Comparison of ENCODE assay signal across 19 mouse cellular contexts in the genomic region with DNA sequence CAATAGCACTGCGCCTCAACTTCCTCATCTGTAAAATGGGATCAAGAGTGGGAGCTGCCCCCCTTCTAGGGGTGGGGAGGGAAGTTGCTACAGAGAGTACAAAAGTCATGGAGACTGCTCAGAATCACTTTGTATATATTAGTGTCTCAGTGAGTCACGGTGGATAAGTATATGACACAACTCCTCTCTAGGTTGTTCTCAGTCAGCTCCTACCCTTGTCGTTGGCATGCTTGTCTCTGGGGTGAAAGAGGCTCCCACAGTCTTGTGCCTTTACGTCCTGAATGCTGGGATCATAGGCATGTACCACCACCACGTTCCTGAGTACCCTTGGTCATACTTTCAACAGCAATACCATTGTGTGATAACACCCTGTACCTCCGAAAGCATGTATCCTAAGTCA. TPM values are rescaled to one million over a fixed set of nuclear protein-coding genes. Genes with fewer than 3 reads are reported as not detected.
DNase-seq lines count a peak whose midpoint lies in the region; ATAC-seq lines count a peak whose summit lies in the region.
"Had no signal": no experiment of that assay in that cellular context is flagged by ENCODE, and none has a peak within 500 bp of the region (broad histone marks: within the 10 kb centered on the region; RNA-seq: fewer than 3 reads in every experiment).

No protein-coding gene starts in this region.

- DNase-seq in forebrain, embryonic 14.5 days (ENCODE audit: low spot score): no peak
- no peak for DNase-seq in hindbrain, embryonic 11.5 days (ENCODE audit: low spot score)
- DNase-seq in midbrain, embryonic 10.5 days (ENCODE audit: low spot score): no peak
- DNase-seq in liver: no peak
- DNase-seq: adrenal gland, postnatal 14 days; gastrocnemius, postnatal 10 days; kidney, adult 2 months had no signal

- H3K4me3 ChIP-seq in forebrain, embryonic 14.5 days (ENCODE audit: low read depth, low read length): no peak overlapping the region
- no peak overlapping the region for H3K4me3 ChIP-seq in forebrain, embryonic 12.5 days (replicated peaks)
- no peak overlapping the region for H3K4me3 ChIP-seq in hindbrain, embryonic 12.5 days
- H3K4me3 ChIP-seq in hindbrain, embryonic 11.5 days (ENCODE audit: low read depth, low read length): no peak overlapping the region
- H3K4me3 ChIP-seq in midbrain, embryonic 16.5 days (ENCODE audit: low read depth, low read length): no peak overlapping the region
- no peak overlapping the region for H3K4me3 ChIP-seq in midbrain, embryonic 10.5 days
- H3K4me3 ChIP-seq: forebrain, embryonic 10.5 days had no signal

- no peak overlapping the region for H3K9ac ChIP-seq in forebrain, embryonic 14.5 days (ENCODE audit: low read length)
- H3K9ac ChIP-seq in forebrain, embryonic 12.5 days: no peak overlapping the region
- no peak overlapping the region for H3K9ac ChIP-seq in hindbrain, embryonic 12.5 days
- H3K9ac ChIP-seq in hindbrain, embryonic 11.5 days (ENCODE audit: low read depth, low read length): no peak overlapping the region
- no peak overlapping the region for H3K9ac ChIP-seq in midbrain, embryonic 16.5 days (ENCODE audit: low read depth, low read length)
- H3K9ac ChIP-seq: heart, embryonic 12.5 days; heart, embryonic 15.5 days; hindbrain, embryonic 14.5 days had no signal

- H3K4me1 ChIP-seq in forebrain, embryonic 14.5 days (ENCODE audit: control insufficient read depth, insufficient read depth, low read length): no peaks in the 10 kb centered on the region
- H3K4me1 ChIP-seq in forebrain, embryonic 12.5 days: no peaks in the 10 kb centered on the region
- H3K4me1 ChIP-seq in hindbrain, embryonic 12.5 days: no peaks in the 10 kb centered on the region
- H3K4me1 ChIP-seq in hindbrain, embryonic 11.5 days (replicated peaks; ENCODE audit: control insufficient read depth, insufficient read depth, low read length): no peaks in the 10 kb centered on the region
- no peaks in the 10 kb centered on the region for H3K4me1 ChIP-seq in midbrain, embryonic 16.5 days (ENCODE audit: control insufficient read depth, insufficient read depth, low read length)
- no peaks in the 10 kb centered on the region for H3K4me1 ChIP-seq in midbrain, embryonic 10.5 days
- H3K4me1 ChIP-seq: heart, embryonic 12.5 days had no signal

- no peaks in the 10 kb centered on the region for H3K27me3 ChIP-seq in forebrain, embryonic 14.5 days (replicated peaks; ENCODE audit: control insufficient read depth, insufficient read depth, low read length)
- no peaks in the 10 kb centered on the region for H3K27me3 ChIP-seq in forebrain, embryonic 12.5 days
- H3K27me3 ChIP-seq in hindbrain, embryonic 12.5 days: no peaks in the 10 kb centered on the region
- H3K27me3 ChIP-seq in hindbrain, embryonic 11.5 days (ENCODE audit: control insufficient read depth, insufficient read depth, low read length): no peaks in the 10 kb centered on the region
- H3K27me3 ChIP-seq in midbrain, embryonic 16.5 days (ENCODE audit: control insufficient read depth, insufficient read depth, low read depth, low read length): no peaks in the 10 kb centered on the region
- H3K27me3 ChIP-seq in midbrain, embryonic 10.5 days (ENCODE audit: low read depth, poor library complexity, severe bottlenecking): no peaks in the 10 kb centered on the region
- H3K27me3 ChIP-seq: heart, embryonic 12.5 days; heart, embryonic 15.5 days had no signal

- no peak overlapping the region for H3K4me2 ChIP-seq in forebrain, embryonic 14.5 days (ENCODE audit: low read length)
- H3K4me2 ChIP-seq in forebrain, embryonic 12.5 days: no peak overlapping the region
- H3K4me2 ChIP-seq in hindbrain, embryonic 12.5 days (replicated peaks): no peak overlapping the region
- no peak overlapping the region for H3K4me2 ChIP-seq in hindbrain, embryonic 11.5 days (replicated peaks; ENCODE audit: low read depth, low read length)
- H3K4me2 ChIP-seq in midbrain, embryonic 16.5 days (ENCODE audit: low read length): no peak overlapping the region

- 95% methylated on average over 6 of the region's 6 CpGs for WGBS in forebrain, embryonic 14.5 days
- 91% methylated on average over 6 of the region's 6 CpGs for WGBS in forebrain, embryonic 12.5 days
- 96% methylated on average over 6 of the region's 6 CpGs for WGBS in hindbrain, embryonic 12.5 days
- 92% methylated on average over 6 of the region's 6 CpGs for WGBS in hindbrain, embryonic 11.5 days
- 94% methylated on average over 6 of the region's 6 CpGs for WGBS in midbrain, embryonic 16.5 days
- 91% methylated on average over 6 of the region's 6 CpGs for WGBS in midbrain, embryonic 10.5 days

- H3K36me3 ChIP-seq in forebrain, embryonic 14.5 days (ENCODE audit: control insufficient read depth, insufficient read depth, low read length): no peaks in the 10 kb centered on the region
- H3K36me3 ChIP-seq in forebrain, embryonic 12.5 days (replicated peaks): no peaks in the 10 kb centered on the region
- no peaks in the 10 kb centered on the region for H3K36me3 ChIP-seq in hindbrain, embryonic 12.5 days
- no peaks in the 10 kb centered on the region for H3K36me3 ChIP-seq in hindbrain, embryonic 11.5 days (ENCODE audit: control insufficient read depth, insufficient read depth, low read length)
- no peaks in the 10 kb centered on the region for H3K36me3 ChIP-seq in midbrain, embryonic 16.5 days (ENCODE audit: control insufficient read depth, insufficient read depth, low read length)
- no peaks in the 10 kb centered on the region for H3K36me3 ChIP-seq in midbrain, embryonic 10.5 days
- H3K36me3 ChIP-seq: forebrain, embryonic 10.5 days; heart, embryonic 12.5 days; heart, embryonic 15.5 days had no signal

- H3K27ac ChIP-seq in forebrain, embryonic 14.5 days (ENCODE audit: low read depth, low read length): no peak overlapping the region
- H3K27ac ChIP-seq in forebrain, embryonic 12.5 days: no peak overlapping the region
- H3K27ac ChIP-seq in hindbrain, embryonic 12.5 days: no peak overlapping the region
- H3K27ac ChIP-seq in hindbrain, embryonic 11.5 days (ENCODE audit: low read depth, low read length): no peak overlapping the region
- no peak overlapping the region for H3K27ac ChIP-seq in midbrain, embryonic 16.5 days (ENCODE audit: low read length)
- H3K27ac ChIP-seq in midbrain, embryonic 10.5 days (replicated peaks): no peak overlapping the region
- H3K27ac ChIP-seq: forebrain, embryonic 10.5 days; heart, embryonic 15.5 days; hindbrain, embryonic 14.5 days had no signal

- ATAC-seq in forebrain, embryonic 14.5 days: peak; percentile 11; the same call in 1 of the 2 replicates
- no peak for ATAC-seq in forebrain, embryonic 12.5 days (ENCODE audit: low FRiP score)
- 0 out of 2 replicates have a peak, but pooled peaks have one; percentile 5 for ATAC-seq in hindbrain, embryonic 12.5 days (ENCODE audit: low FRiP score)
- ATAC-seq in hindbrain, embryonic 11.5 days (ENCODE audit: low FRiP score): no peak
- peak; percentile 55; the same call in 1 of the 2 replicates for ATAC-seq in midbrain, embryonic 16.5 days
- ATAC-seq: CD4-positive, CD25-positive, alpha-beta regulatory T cell, adult 4 months had no signal

- H3K9me3 ChIP-seq in forebrain, embryonic 14.5 days (replicated peaks; ENCODE audit: control insufficient read depth, low read length): 0 out of 2 replicates have a peak, but pooled peaks cover 2% of the 10 kb centered on the region
- H3K9me3 ChIP-seq in forebrain, embryonic 12.5 days: 0 out of 2 replicates have a peak, but pooled peaks cover 5% of the 10 kb centered on the region
- no peaks in the 10 kb centered on the region; the same call in 1 of the 2 replicates for H3K9me3 ChIP-seq in hindbrain, embryonic 12.5 days (replicated peaks)
- no peaks in the 10 kb centered on the region for H3K9me3 ChIP-seq in hindbrain, embryonic 11.5 days (ENCODE audit: control insufficient read depth, low read length)
- H3K9me3 ChIP-seq in midbrain, embryonic 16.5 days (replicated peaks; ENCODE audit: control insufficient read depth, low read length, poor library complexity, severe bottlenecking): no peaks in the 10 kb centered on the region
- peaks cover 7% of the 10 kb centered on the region; the same call in 1 of the 2 replicates for H3K9me3 ChIP-seq in midbrain, embryonic 10.5 days (replicated peaks)

RNA-seq across cellular contexts. Expression of gene Adgrf1, which starts 4.2 kb away (rescaled TPM):
- not detected in 2 replicates for polyA plus RNA-seq in forebrain, embryonic 14.5 days (2014; fragmentation: Nextera tagmentation; extraction: Ambion mirVana)
- not detected in 2 replicates for polyA plus RNA-seq in forebrain, embryonic 12.5 days (2016; fragmentation: Nextera tagmentation; extraction: Ambion mirVana)
- polyA plus RNA-seq in hindbrain, embryonic 12.5 days (2016; fragmentation: Nextera tagmentation; extraction: Ambion mirVana): not detected in 2 replicates
- polyA plus RNA-seq in hindbrain, embryonic 11.5 days (2014; fragmentation: Nextera tagmentation; extraction: Ambion mirVana): not detected in 2 replicates
- not detected in 2 replicates for polyA plus RNA-seq in midbrain, embryonic 16.5 days (2015; fragmentation: Nextera tagmentation; extraction: Ambion mirVana)
- polyA plus RNA-seq in midbrain, embryonic 10.5 days (2016; fragmentation: Nextera tagmentation; extraction: Ambion mirVana): not detected in 2 replicates
- polyA plus RNA-seq: adrenal gland, adult 2 months; C2C12; CD4-positive, CD25-positive, alpha-beta regulatory T cell, adult 4 months; cerebellum, adult 2 months; embryonic facial prominence, embryonic 14.5 days; forebrain, embryonic 10.5 days; heart, embryonic 12.5 days; heart, embryonic 15.5 days; hindbrain, embryonic 14.5 days had no signal

Comparison
In these comparisons a context has a peak if more than half of its experiments do, and no peak if none do; other contexts are left out.
1. ATAC-seq: peak in forebrain, embryonic 14.5 days (single experiment), hindbrain, embryonic 12.5 days (single experiment) and midbrain, embryonic 16.5 days (single experiment); none in forebrain, embryonic 12.5 days (single experiment) and hindbrain, embryonic 11.5 days (single experiment).